Mouse (Mus musculus) lung, embryonic 15.5 days (tissue): ENCODE data around the gene Parp4. TPM values are rescaled to one million over a fixed set of nuclear protein-coding genes. Genes with fewer than 3 reads are reported as not detected.

Source experiments
- ATAC-seq: fragments of 200-750 bp; cut with Nextera tagmentation; 2 replicates; pipeline ENCODE4 v1.8.0; 2017; ENCODE audit warnings: moderate number of reproducible peaks, borderline replicate concordance; ENCODE audit not compliant: low FRiP score, low TSS enrichment; ENCODE audit errors: extremely low read depth
- H3K27ac ChIP-seq: fragments of 300-500 bp; sonication (generic); 2 replicates; pipeline ENCODE4 v1.5.1; 2015; ENCODE audit warnings: moderate library complexity, mild to moderate bottlenecking, inconsistent platforms
- H3K27me3 ChIP-seq: fragments of 300-500 bp; sonication (generic); 2 replicates; pipeline ENCODE4 v1.6.1; 2015; ENCODE audit warnings: inconsistent platforms
- H3K36me3 ChIP-seq: fragments of 300-500 bp; sonication (generic); 2 replicates; pipeline ENCODE4 v1.6.1; 2015; ENCODE audit warnings: inconsistent platforms
- H3K4me1 ChIP-seq: fragments of 300-500 bp; sonication (generic); 2 replicates; pipeline ENCODE4 v1.6.1; 2015; ENCODE audit warnings: inconsistent platforms
- H3K4me2 ChIP-seq: fragments of 300-500 bp; sonication (generic); 2 replicates; pipeline ENCODE4 v1.6.1; 2015; ENCODE audit warnings: inconsistent platforms, mild to moderate bottlenecking, moderate library complexity
- H3K4me3 ChIP-seq: fragments of 300-500 bp; sonication (generic); 2 replicates; pipeline ENCODE4 v1.5.1; 2015; ENCODE audit warnings: mild to moderate bottlenecking, inconsistent platforms
- H3K9ac ChIP-seq: fragments of 300-500 bp; sonication (generic); 2 replicates; pipeline ENCODE4 v1.6.1; 2015; ENCODE audit warnings: inconsistent platforms
- H3K9me3 ChIP-seq: fragments of 300-500 bp; sonication (generic); 2 replicates; pipeline ENCODE4 v1.6.1; 2016; ENCODE audit warnings: inconsistent platforms
- WGBS: fragments of 180-500 bp; shearing (Covaris S2); methylation state at CpG from one replicate; pipeline ENCODE4 v1.1.7; 2015; 5-methylcytosine and 5-hydroxymethylcytosine counted together
- polyA plus RNA-seq: library from polyadenylated mRNA; unstranded; fragments of >200 nt; fragmentation: Nextera tagmentation; extraction: Ambion mirVana; gene quantifications from 2 replicates; pipeline ENCODE4 v1.2.1, GENCODE M21; 2015

Parp4 gene
- 4.2 and 5.0 TPM in 2 replicates for polyA plus RNA-seq

- H3K36me3 ChIP-seq, result no peaks in the 10 kb centered on the region
- ATAC-seq, result peak; percentile 77
- peaks cover 20% of the 10 kb centered on the region; the same call in 1 of the 2 replicates for H3K4me1 ChIP-seq
- WGBS, result 0% methylated on average over 24 of the region's 24 CpGs
- no peaks in the 10 kb centered on the region for H3K9me3 ChIP-seq
- H3K27me3 ChIP-seq, result no peaks in the 10 kb centered on the region
- peak within 1 kb of the TSS; percentile 39; the same call in 1 of the 2 replicates for H3K27ac ChIP-seq
- peak within 1 kb of the TSS; percentile 58 for H3K4me3 ChIP-seq
- peak within 1 kb of the TSS; percentile 62 for H3K9ac ChIP-seq
- H3K4me2 ChIP-seq, result peak within 1 kb of the TSS; percentile 65
Measured at GRCm38 (mm10) chr14:56575416-56575815, at the start of gene Parp4, which contains the start of gene Cenpj. TSS of gene Parp4 (plus strand) at chr14:56575619. TSS of gene Cenpj (minus strand) at chr14:56575425.

- no peak for ATAC-seq
- 82% methylated on average over 2 of the region's 2 CpGs for WGBS
Measured at GRCm38 (mm10) chr14:56530788-56531187, 44.6 kb upstream of the Parp4 start.

GRCm38 (mm10) chr14:56544946-56545345 lies 30.5 kb upstream of the Parp4 start:
- Histone ChIP-seq H3K4me2 (no peak overlapping the region), H3K36me3 (peaks cover 11% of the 10 kb centered on the region; the same call in 1 of the 2 replicates), H3K9me3 (no peaks in the 10 kb centered on the region), H3K4me3 (no peak overlapping the region), H3K4me1 (no peaks in the 10 kb centered on the region), H3K27ac (no peak overlapping the region), H3K27me3 (no peaks in the 10 kb centered on the region), H3K9ac (no peak overlapping the region)
- WGBS, result 70% methylated on average over 1 of the region's 1 CpGs
- ATAC-seq, result no peak

More at GRCm38 (mm10) chr14:56530788-56531187, 44.6 kb upstream of the Parp4 start:
- Histone ChIP-seq H3K4me2 (no peak overlapping the region), H3K36me3 (peaks cover 27% of the 10 kb centered on the region), H3K9ac (no peak overlapping the region), H3K4me1 (no peaks in the 10 kb centered on the region), H3K27me3 (no peaks in the 10 kb centered on the region), H3K9me3 (no peaks in the 10 kb centered on the region), H3K4me3 (no peak overlapping the region), H3K27ac (no peak overlapping the region)

- Histone ChIP-seq H3K27ac (no peak overlapping the region), H3K4me2 (no peak overlapping the region), H3K4me1 (no peaks in the 10 kb centered on the region), H3K4me3 (no peak overlapping the region), H3K36me3 (peaks cover 11% of the 10 kb centered on the region; the same call in 1 of the 2 replicates), H3K9me3 (no peaks in the 10 kb centered on the region), H3K9ac (no peak overlapping the region), H3K27me3 (no peaks in the 10 kb centered on the region)
- 82% methylated on average over 4 of the region's 4 CpGs for WGBS
- ATAC-seq, result no peak
Measured at GRCm38 (mm10) chr14:56545491-56545890, 29.9 kb upstream of the Parp4 start.

- Histone ChIP-seq H3K9me3 (no peaks in the 10 kb centered on the region), H3K4me1 (no peaks in the 10 kb centered on the region), H3K4me3 (no peak overlapping the region), H3K9ac (no peak overlapping the region), H3K27me3 (no peaks in the 10 kb centered on the region), H3K27ac (no peak overlapping the region), H3K4me2 (no peak overlapping the region), H3K36me3 (peaks cover 24% of the 10 kb centered on the region)
- ATAC-seq, result no peak
- WGBS, result 92% methylated on average over 4 of the region's 4 CpGs
Measured at GRCm38 (mm10) chr14:56550960-56551359, 24.5 kb upstream of the Parp4 start.

- H3K4me3 ChIP-seq, result no peak overlapping the region
- H3K36me3 ChIP-seq, result peaks cover 28% of the 10 kb centered on the region
Measured at GRCm38 (mm10) chr14:56552924-56553323, 22.5 kb upstream of the Parp4 start.

GRCm38 (mm10) chr14:56553331-56553730 lies 22.1 kb upstream of the Parp4 start:
- no peak overlapping the region for H3K4me3 ChIP-seq
- no peaks in the 10 kb centered on the region for H3K9me3 ChIP-seq
- no peak overlapping the region for H3K27ac ChIP-seq
- H3K4me1 ChIP-seq, result no peaks in the 10 kb centered on the region
- WGBS, result 90% methylated on average over 7 of the region's 7 CpGs
- no peak overlapping the region for H3K4me2 ChIP-seq
- H3K27me3 ChIP-seq, result no peaks in the 10 kb centered on the region
- H3K9ac ChIP-seq, result no peak overlapping the region
- H3K36me3 ChIP-seq, result peaks cover 28% of the 10 kb centered on the region
- no peak for ATAC-seq

More at GRCm38 (mm10) chr14:56552924-56553323, 22.5 kb upstream of the Parp4 start:
- no peak for ATAC-seq
- no peaks in the 10 kb centered on the region for H3K27me3 ChIP-seq
- WGBS, result 93% methylated on average over 6 of the region's 6 CpGs
- H3K4me1 ChIP-seq, result no peaks in the 10 kb centered on the region
- no peaks in the 10 kb centered on the region for H3K9me3 ChIP-seq
- no peak overlapping the region for H3K9ac ChIP-seq
- no peak overlapping the region for H3K4me2 ChIP-seq
- H3K27ac ChIP-seq, result no peak overlapping the region

GRCm38 (mm10) chr14:56554716-56555115 lies 20.7 kb upstream of the Parp4 start:
- H3K27me3 ChIP-seq, result no peaks in the 10 kb centered on the region
- 89% methylated on average over 2 of the region's 2 CpGs for WGBS
- no peak for ATAC-seq
- H3K36me3 ChIP-seq, result peaks cover 23% of the 10 kb centered on the region
- no peak overlapping the region for H3K4me3 ChIP-seq
- no peaks in the 10 kb centered on the region for H3K9me3 ChIP-seq
- H3K9ac ChIP-seq, result no peak overlapping the region
- H3K4me1 ChIP-seq, result no peaks in the 10 kb centered on the region
- no peak overlapping the region for H3K27ac ChIP-seq
- no peak overlapping the region for H3K4me2 ChIP-seq

GRCm38 (mm10) chr14:56559134-56559533 lies 16.3 kb upstream of the Parp4 start:
- WGBS, result 73% methylated on average over 3 of the region's 3 CpGs

GRCm38 (mm10) chr14:56567476-56567875 lies 7.9 kb upstream of the Parp4 start:
- Histone ChIP-seq H3K4me1 (peaks cover 17% of the 10 kb centered on the region; the same call in 1 of the 2 replicates), H3K27ac (no peak overlapping the region), H3K27me3 (no peaks in the 10 kb centered on the region), H3K4me3 (no peak overlapping the region), H3K9ac (no peak overlapping the region), H3K36me3 (peaks cover 9% of the 10 kb centered on the region; the same call in 1 of the 2 replicates), H3K4me2 (no peak overlapping the region; the same call in 1 of the 2 replicates), H3K9me3 (no peaks in the 10 kb centered on the region)
- no peak for ATAC-seq
- 49% methylated on average over 7 of the region's 7 CpGs for WGBS

More at GRCm38 (mm10) chr14:56559134-56559533, 16.3 kb upstream of the Parp4 start:
- Histone ChIP-seq H3K4me1 (no peaks in the 10 kb centered on the region), H3K9me3 (no peaks in the 10 kb centered on the region), H3K9ac (no peak overlapping the region), H3K36me3 (peaks cover 17% of the 10 kb centered on the region), H3K4me2 (no peak overlapping the region), H3K4me3 (no peak overlapping the region), H3K27ac (no peak overlapping the region), H3K27me3 (no peaks in the 10 kb centered on the region)
- no peak for ATAC-seq

GRCm38 (mm10) chr14:56569041-56569440 lies 6.4 kb upstream of the Parp4 start:
- ATAC-seq, result no peak
- Histone ChIP-seq H3K4me1 (peaks cover 19% of the 10 kb centered on the region; the same call in 1 of the 2 replicates), H3K4me3 (no peak overlapping the region), H3K9me3 (no peaks in the 10 kb centered on the region), H3K9ac (no peak overlapping the region), H3K27ac (no peak overlapping the region), H3K36me3 (peaks cover 1% of the 10 kb centered on the region; the same call in 1 of the 2 replicates), H3K27me3 (no peaks in the 10 kb centered on the region), H3K4me2 (no peak overlapping the region)
- WGBS, result 79% methylated on average over 4 of the region's 4 CpGs

GRCm38 (mm10) chr14:56571310-56572093 lies 3.9 kb upstream of the Parp4 start:
- Histone ChIP-seq H3K27me3 (no peaks in the 10 kb centered on the region), H3K4me3 (peak overlapping the region; percentile 97), H3K36me3 (no peaks in the 10 kb centered on the region), H3K4me1 (peaks cover 26% of the 10 kb centered on the region; the same call in 1 of the 2 replicates), H3K4me2 (peak overlapping the region; percentile 77), H3K27ac (peak overlapping the region; percentile 85), H3K9ac (peak overlapping the region; percentile 82), H3K9me3 (no peaks in the 10 kb centered on the region)
- peak; percentile 98 for ATAC-seq
- under 1% methylated on average over 59 of the region's 59 CpGs for WGBS
